Mouse (Mus musculus) right cerebral cortex, postnatal 10 days (tissue): ENCODE data around the gene Crtc3.

ENCODE experiments used
- DNase-seq, 2 experiments: peaks; one replicate each; pipeline ENCODE4 v3.0.0; 2021; ENCODE audit warnings: low spot score in 2 of 2

Gene Crtc3

GRCm38 (mm10) chr7:80598436-80598985, 90.2 kb downstream of the Crtc3 start:
- no peak for DNase-seq

GRCm38 (mm10) chr7:80597900-80598299, 90.8 kb downstream of the Crtc3 start:
- no peak for DNase-seq

- peak; percentile 63 to 64 for DNase-seq
These were observed 99.5 kb downstream of the Crtc3 start for GRCm38 (mm10) chr7:80589054-80589746.

- DNase-seq, result no peak
These were observed 101.0 kb downstream of the Crtc3 start for GRCm38 (mm10) chr7:80587684-80588083.

- no peak for DNase-seq
These were observed 101.7 kb downstream of the Crtc3 start for GRCm38 (mm10) chr7:80586681-80587660.

- DNase-seq, result no peak
These were observed 102.5 kb downstream of the Crtc3 start for GRCm38 (mm10) chr7:80586161-80586560.

GRCm38 (mm10) chr7:80585380-80585779, 103.3 kb downstream of the Crtc3 start:
- DNase-seq, result no peak

GRCm38 (mm10) chr7:80583981-80584380, 104.7 kb downstream of the Crtc3 start:
- peak; percentile 69 to 79 for DNase-seq

GRCm38 (mm10) chr7:80582821-80583451, 105.7 kb downstream of the Crtc3 start:
- no peak for DNase-seq

- peak; percentile 60 to 63 for DNase-seq
These were observed 108.3 kb downstream of the Crtc3 start for GRCm38 (mm10) chr7:80580368-80580767.

GRCm38 (mm10) chr7:80577417-80577980, 111.2 kb downstream of the Crtc3 start:
- no peak for DNase-seq

GRCm38 (mm10) chr7:80576626-80577025, 112.1 kb downstream of the Crtc3 start:
- DNase-seq, result no peak

- DNase-seq, result no peak
These were observed 112.9 kb downstream of the Crtc3 start for GRCm38 (mm10) chr7:80575750-80576149.

- DNase-seq, result no peak
These were observed 115.6 kb downstream of the Crtc3 start for GRCm38 (mm10) chr7:80573076-80573475.

GRCm38 (mm10) chr7:80567982-80568381, 120.7 kb downstream of the Crtc3 start:
- DNase-seq, result no peak

- no peak for DNase-seq
These were observed 126.7 kb downstream of the Crtc3 start for GRCm38 (mm10) chr7:80561931-80562330.

GRCm38 (mm10) chr7:80561271-80561670, 127.4 kb downstream of the Crtc3 start:
- no peak for DNase-seq

- DNase-seq, result no peak
These were observed 130.1 kb downstream of the Crtc3 start for GRCm38 (mm10) chr7:80558572-80558971.

- no peak for DNase-seq
These were observed 130.6 kb downstream of the Crtc3 start for GRCm38 (mm10) chr7:80558101-80558500.

- DNase-seq, result no peak
These were observed 131.5 kb downstream of the Crtc3 start for GRCm38 (mm10) chr7:80557161-80557560.

GRCm38 (mm10) chr7:80556166-80556565, 132.5 kb downstream of the Crtc3 start:
- DNase-seq, result no peak

GRCm38 (mm10) chr7:80555146-80555545, 133.5 kb downstream of the Crtc3 start:
- DNase-seq, result no peak
